Mouse (Mus musculus) heart, postnatal 0 days (tissue): ENCODE data around the gene Zbed5.

Source experiments
- CTCF ChIP-seq: IDR thresholded peaks from 2 replicates; pipeline ENCODE4 v1.5.1; 2016; ENCODE audit warnings: antibody characterized with exemption, control low read depth, low read depth
- EP300 ChIP-seq: IDR thresholded peaks from 2 replicates; pipeline ENCODE4 v1.6.1; 2016; ENCODE audit warnings: antibody characterized with exemption, low read depth

GRCm38 (mm10) chr5:129929924-129930855 lies 34.7 kb downstream of the Zbed5 start:
- TF ChIP-seq CTCF (no peak), EP300 (no peak)
